Mouse (Mus musculus): Measurements from ENCODE around the gene Dennd1a.

DNA sequence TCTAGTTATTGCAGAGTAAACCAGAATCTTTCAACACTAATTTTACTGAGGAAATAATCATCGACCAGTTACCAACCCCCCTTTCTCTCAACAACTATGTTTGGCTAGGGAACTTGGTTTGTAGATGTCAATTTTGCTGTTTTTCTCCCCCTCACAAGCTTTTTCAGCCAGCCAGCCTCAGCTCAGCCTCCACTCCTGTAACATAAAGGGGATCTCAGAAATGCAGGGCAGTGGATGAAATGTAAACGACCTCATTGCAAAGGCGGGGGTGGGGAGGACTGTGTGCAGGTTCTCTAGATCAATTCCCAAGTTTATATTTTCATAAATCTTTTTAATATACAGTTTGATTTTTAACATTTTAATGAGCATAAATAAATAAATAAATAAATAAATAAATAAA, 147.7 kb downstream of the Dennd1a start:
- TF ChIP-seq CTCF (IDR thresholded peaks at IDR 0.05; ENCODE audit: control insufficient read depth, insufficient read depth, insufficient read length) (no peak), USF1 (IDR thresholded peaks at IDR 0.05; ENCODE audit: low read depth) (no peak), CEBPB (IDR thresholded peaks at IDR 0.05; ENCODE audit: low read depth) (no peak)

Measured in C2C12 (cell line).